Mouse (Mus musculus): ENCODE results near the gene Fam114a2.

Gene Fam114a2

DNA sequence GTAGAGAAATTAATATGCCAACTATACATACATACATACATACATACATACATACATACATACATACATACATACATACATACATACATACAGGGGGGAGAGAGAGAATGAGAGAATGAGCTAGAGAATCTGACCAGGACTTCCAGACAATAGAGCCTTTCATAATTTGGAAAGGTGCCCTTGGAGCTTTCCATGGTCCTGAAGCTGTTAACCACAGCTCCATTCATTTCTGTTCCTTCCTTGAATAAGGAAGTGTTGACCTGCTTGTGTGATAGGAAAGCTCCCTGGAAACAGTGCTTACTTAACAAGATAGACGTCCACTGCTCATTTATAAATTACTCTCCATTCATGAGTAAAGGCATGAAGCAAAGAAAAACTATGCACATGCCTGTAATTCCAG is 84.3 kb downstream of the Fam114a2 start:
- no peak for DNase-seq (ENCODE audit: low read depth, low spot score)
